Mouse (Mus musculus) intestine, postnatal 0 days (tissue): ENCODE measurements around the gene Tmub1. TPM values are rescaled to one million over a fixed set of nuclear protein-coding genes. Genes with fewer than 3 reads are reported as not detected.

Experiments used
- ATAC-seq: fragments of 200-750 bp; cut with Nextera tagmentation; 2 replicates; pipeline ENCODE4 v1.8.0; 2017; ENCODE audit warnings: mild to moderate bottlenecking, moderate TSS enrichment, moderate library complexity
- H3K27ac ChIP-seq: fragments of 300-500 bp; sonication (generic); 2 replicates; pipeline ENCODE4 v1.5.1; 2014; ENCODE audit warnings: mild to moderate bottlenecking, low read depth, low read length, moderate library complexity
- H3K27me3 ChIP-seq: fragments of 300-500 bp; sonication (generic); replicated peaks from 2 replicates; pipeline ENCODE4 v1.6.1; 2014; ENCODE audit warnings: low read length, mixed read lengths; ENCODE audit not compliant: control insufficient read depth, insufficient read depth
- H3K36me3 ChIP-seq: fragments of 300-500 bp; sonication (generic); 2 replicates; pipeline ENCODE4 v1.6.1; 2014; ENCODE audit warnings: mild to moderate bottlenecking, moderate library complexity; ENCODE audit not compliant: control insufficient read depth, insufficient read depth
- H3K4me1 ChIP-seq: fragments of 300-500 bp; sonication (generic); replicated peaks from 2 replicates; pipeline ENCODE4 v1.6.1; 2014; ENCODE audit warnings: antibody characterized with exemption, low read length, mixed read lengths; ENCODE audit not compliant: control insufficient read depth, insufficient read depth
- H3K4me2 ChIP-seq: fragments of 300-500 bp; sonication (generic); replicated peaks from 2 replicates; pipeline ENCODE4 v1.6.1; 2014; ENCODE audit warnings: low read depth, mild to moderate bottlenecking, moderate library complexity
- H3K4me3 ChIP-seq: fragments of 300-500 bp; sonication (generic); 2 replicates; pipeline ENCODE4 v1.5.1; 2014; ENCODE audit warnings: low read depth, low read length
- H3K9ac ChIP-seq: fragments of 300-500 bp; sonication (generic); 2 replicates; pipeline ENCODE4 v1.6.1; 2014; ENCODE audit warnings: mild to moderate bottlenecking, low read depth, low read length
- H3K9me3 ChIP-seq: fragments of 300-500 bp; sonication (generic); 2 replicates; pipeline ENCODE4 v1.6.1; 2016; ENCODE audit warnings: mixed run types; ENCODE audit not compliant: control insufficient read depth
- CTCF ChIP-seq: sonication (generic); IDR thresholded peaks from 2 replicates; pipeline ENCODE4 v1.5.1; 2016; ENCODE audit warnings: low read depth, mild to moderate bottlenecking, control low read depth, antibody characterized with exemption, moderate library complexity
- WGBS: fragments of 180-500 bp; shearing (Covaris S2); extraction: QIAGEN DNeasy Blood & Tissue Kit; methylation state at CpG from one replicate; pipeline ENCODE4 v1.1.7; 2014; 5-methylcytosine and 5-hydroxymethylcytosine counted together
- polyA plus RNA-seq: library from polyadenylated mRNA; unstranded; fragments of >200 nt; fragmentation: Nextera tagmentation; extraction: Ambion mirVana; gene quantifications from 2 replicates; pipeline ENCODE4 v1.2.1, GENCODE M21; 2015

Gene Tmub1
- polyA plus RNA-seq, 1 experiment from 2014 or later, result 28.8 TPM

- Histone ChIP-seq H3K27ac (no peak overlapping the region), H3K36me3 (peaks cover 54% of the 10 kb centered on the region), H3K9me3 (no peaks in the 10 kb centered on the region), H3K4me2 (no peak overlapping the region), H3K4me3 (no peak overlapping the region), H3K27me3 (no peaks in the 10 kb centered on the region), H3K4me1 (no peaks in the 10 kb centered on the region), H3K9ac (no peak overlapping the region)
- no peak for ATAC-seq
- 6% methylated on average over 8 of the region's 8 CpGs for WGBS
- TF ChIP-seq CTCF, result peak; percentile 93
Observed at GRCm38 (mm10) chr5:24486097-24486496, 38.4 kb upstream of the Tmub1 start.

DNA sequence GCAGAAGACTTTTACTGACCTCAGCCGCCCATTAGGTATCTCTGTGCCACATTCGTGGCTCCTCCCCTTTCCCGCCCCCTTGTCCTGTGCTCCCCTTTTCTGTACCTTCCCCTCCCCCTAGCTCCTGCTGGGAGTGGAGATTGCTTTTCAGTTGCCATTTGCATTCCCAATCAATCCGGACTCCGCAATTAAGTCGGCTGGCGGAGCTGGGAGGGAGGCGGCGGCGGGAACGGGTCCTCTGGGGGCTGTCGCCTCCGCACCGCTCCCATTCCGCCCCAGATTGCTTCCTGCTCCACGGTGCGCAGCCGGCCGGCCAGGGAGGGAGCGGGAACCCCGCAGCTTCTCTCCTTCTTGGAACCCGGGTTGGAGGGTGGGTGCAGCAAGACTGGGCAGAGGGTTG is 37.3 kb upstream of the Tmub1 start:
- no peak for ATAC-seq
- no peak overlapping the region for H3K9ac ChIP-seq
- 66% methylated on average over 22 of the region's 22 CpGs for WGBS
- peaks cover 56% of the 10 kb centered on the region for H3K36me3 ChIP-seq
- H3K4me1 ChIP-seq, result no peaks in the 10 kb centered on the region
- no peak for TF ChIP-seq CTCF
- no peaks in the 10 kb centered on the region for H3K9me3 ChIP-seq
- H3K27ac ChIP-seq, result no peak overlapping the region
- H3K4me2 ChIP-seq, result no peak overlapping the region
- H3K4me3 ChIP-seq, result no peak overlapping the region
- H3K27me3 ChIP-seq, result no peaks in the 10 kb centered on the region

GRCm38 (mm10) chr5:24483326-24483725 is 35.7 kb upstream of the Tmub1 start:
- ATAC-seq, result peak; percentile 57
- peak; percentile 95 for TF ChIP-seq CTCF
- 18% methylated on average over 11 of the region's 11 CpGs for WGBS
- 0 out of 2 replicates have a peak overlapping the region, but pooled peaks have one; percentile 26 for H3K9ac ChIP-seq
- H3K4me2 ChIP-seq, result peak overlapping the region; percentile 61
- H3K9me3 ChIP-seq, result no peaks in the 10 kb centered on the region
- peak overlapping the region; percentile 11 for H3K4me3 ChIP-seq
- H3K36me3 ChIP-seq, result peaks cover 54% of the 10 kb centered on the region
- no peaks in the 10 kb centered on the region for H3K4me1 ChIP-seq
- no peaks in the 10 kb centered on the region for H3K27me3 ChIP-seq
- H3K27ac ChIP-seq, result peak overlapping the region; percentile 84

DNA sequence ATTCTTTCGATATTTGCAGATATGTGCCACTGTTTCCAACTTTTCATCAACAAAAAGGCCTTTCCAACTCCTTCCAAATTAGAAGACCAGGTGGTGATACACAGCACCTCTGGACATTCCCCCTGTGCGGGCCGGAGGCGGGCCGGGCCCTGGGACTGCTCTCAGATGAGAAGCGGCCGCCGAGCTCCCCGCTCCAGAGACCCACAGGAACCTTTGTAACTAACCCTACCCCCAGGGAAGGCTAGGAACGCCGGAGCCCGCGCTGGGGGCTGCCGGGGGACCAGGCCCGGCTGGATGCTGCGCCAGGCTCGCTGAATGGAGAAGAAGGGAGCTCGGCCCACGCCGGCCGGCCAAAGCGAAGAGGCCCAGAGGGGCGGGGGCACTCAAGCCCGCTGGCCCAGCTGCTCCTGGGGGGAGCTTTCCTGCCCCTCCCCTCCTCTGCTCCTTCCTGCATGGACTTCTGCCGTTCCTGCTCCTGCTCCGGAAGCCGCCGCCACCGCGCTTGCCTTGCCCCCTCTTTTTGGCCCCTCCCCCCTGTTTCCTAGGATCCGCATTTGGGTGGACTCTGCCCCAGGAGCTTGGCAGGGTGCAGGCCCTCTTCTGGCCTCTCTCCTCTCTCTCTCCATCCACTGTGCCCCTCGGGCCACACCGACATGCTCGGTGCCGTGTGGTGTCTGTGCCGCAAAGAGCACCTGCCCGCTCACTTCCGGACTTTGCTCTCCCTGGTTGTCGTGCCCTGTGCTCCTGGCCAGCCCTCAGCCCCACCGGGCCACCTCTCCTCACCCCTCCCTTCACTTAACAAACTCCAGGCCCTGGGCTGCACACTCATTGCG is 34.8 kb upstream of the Tmub1 start:
- H3K27ac ChIP-seq, result peak overlapping the region; percentile 84
- H3K4me2 ChIP-seq, result peak overlapping the region; percentile 61
- WGBS, result 51% methylated on average over 41 of the region's 41 CpGs
- H3K9ac ChIP-seq, result peak overlapping the region; percentile 32; the same call in 1 of the 2 replicates
- no peak for TF ChIP-seq CTCF
- peak overlapping the region; percentile 11 for H3K4me3 ChIP-seq
- peak; percentile 83 for ATAC-seq
- no peaks in the 10 kb centered on the region for H3K4me1 ChIP-seq
- no peaks in the 10 kb centered on the region for H3K27me3 ChIP-seq
- peaks cover 54% of the 10 kb centered on the region for H3K36me3 ChIP-seq
- no peaks in the 10 kb centered on the region for H3K9me3 ChIP-seq

DNA sequence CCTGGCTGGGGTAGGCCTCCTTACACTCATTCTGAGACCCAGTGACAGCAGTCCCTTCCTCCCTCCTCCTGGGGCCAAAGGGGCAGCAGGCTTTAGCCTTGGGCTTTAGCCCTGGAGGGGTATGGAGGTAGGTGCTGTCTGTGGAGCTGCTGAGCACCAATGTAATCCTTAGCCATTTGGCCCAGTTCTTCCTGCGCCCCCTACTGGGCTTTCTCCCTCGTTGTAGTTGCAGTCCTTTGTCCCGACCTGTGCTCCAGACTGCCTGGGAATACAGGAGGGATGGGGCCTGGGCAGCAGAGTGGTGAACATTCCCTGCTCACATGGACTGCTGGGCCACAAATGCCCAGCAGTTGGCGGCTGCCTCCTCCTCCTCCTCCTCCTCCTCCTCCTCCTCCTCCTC is 34.0 kb upstream of the Tmub1 start:
- ATAC-seq, result peak; percentile 20
- Histone ChIP-seq H3K27ac (no peak overlapping the region), H3K4me2 (no peak overlapping the region), H3K27me3 (no peaks in the 10 kb centered on the region), H3K9ac (no peak overlapping the region), H3K9me3 (no peaks in the 10 kb centered on the region), H3K4me3 (no peak overlapping the region), H3K36me3 (peaks cover 53% of the 10 kb centered on the region), H3K4me1 (no peaks in the 10 kb centered on the region)
- peak; percentile 85 for TF ChIP-seq CTCF
- WGBS, result 8% methylated on average over 4 of the region's 4 CpGs

DNA sequence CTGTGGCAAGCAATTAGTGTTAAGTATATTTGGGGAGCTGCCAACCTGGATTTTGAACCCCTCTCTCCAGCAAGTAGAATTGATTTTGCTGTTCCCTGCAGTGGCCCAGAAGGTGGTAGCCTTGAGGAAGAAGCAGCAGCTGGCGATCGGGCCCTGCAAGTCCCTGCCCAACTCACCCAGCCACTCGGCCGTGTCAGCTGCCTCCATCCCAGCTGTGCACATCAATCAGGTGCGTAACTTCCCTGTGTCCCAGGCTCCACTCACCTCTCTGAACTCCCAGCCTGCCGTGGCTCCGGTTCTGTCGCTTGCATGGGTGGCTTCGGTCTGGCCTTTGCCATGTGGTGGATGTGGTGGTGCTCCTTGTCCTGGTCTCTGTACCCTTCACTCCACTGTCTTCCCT is 30.3 kb upstream of the Tmub1 start:
- H3K27ac ChIP-seq, result no peak overlapping the region
- no peak overlapping the region for H3K9ac ChIP-seq
- 92% methylated on average over 9 of the region's 9 CpGs for WGBS
- H3K27me3 ChIP-seq, result no peaks in the 10 kb centered on the region; the same call in 1 of the 2 replicates
- H3K4me2 ChIP-seq, result no peak overlapping the region
- peaks cover 42% of the 10 kb centered on the region for H3K36me3 ChIP-seq
- H3K4me1 ChIP-seq, result peaks cover 12% of the 10 kb centered on the region
- ATAC-seq, result no peak
- no peak for TF ChIP-seq CTCF
- no peaks in the 10 kb centered on the region for H3K9me3 ChIP-seq
- H3K4me3 ChIP-seq, result no peak overlapping the region
